Mouse (Mus musculus): ENCODE measurements around the gene Rnf222.

- TF ChIP-seq GATA1 (IDR thresholded peaks at IDR 0.05; ENCODE audit: low read length) (no peak), TAL1 (IDR thresholded peaks at IDR 0.05; ENCODE audit: low read length) (no peak)
Measured at GRCm38 (mm10) chr11:68888253-68888652, at the start of gene Rnf222.

All from erythroblast, embryonic 14.5 days (primary cell).